Mouse (Mus musculus) monocyte, adult 2 months (primary cell): Measurements from ENCODE around the gene Rnf208.
"Not testable (repeated sequence)": the region's sequence is repeated elsewhere in the genome, so short reads cannot be mapped to it uniquely, and the experiment has no call there.

Source experiments
- DNase-seq, 2 experiments: peaks; one replicate each; pipeline ENCODE4 v3.0.0; 2022; ENCODE audit warnings: low spot score in 2 of 2, low read depth in 1 of 2

Rnf208 gene

GRCm38 (mm10) chr2:25244144-25244543 is 2.1 kb downstream of the Rnf208 start:
- DNase-seq: no peak

GRCm38 (mm10) chr2:25246183-25247072 is 4.4 kb downstream of the Rnf208 start, which contains the start of gene AL732309.1:
Gene AL732309.1 (minus strand): TSS chr2:25246863.
- DNase-seq: no peak

- no peak for DNase-seq
These were observed 10.3 kb downstream of the Rnf208 start for GRCm38 (mm10) chr2:25252331-25252730.

- peak; percentile 63 to 77 for DNase-seq
These were observed 13.3 kb downstream of the Rnf208 start, which contains the start of gene Tmem203 for GRCm38 (mm10) chr2:25255284-25255779. Gene Tmem203 (plus strand): TSS chr2:25255439.

GRCm38 (mm10) chr2:25256443-25257109 is 14.5 kb downstream of the Rnf208 start:
- DNase-seq: peak in 1 of 2 experiments; percentile 53

- DNase-seq: not testable (repeated sequence)
These were observed 15.2 kb downstream of the Rnf208 start for GRCm38 (mm10) chr2:25257250-25257649.

- DNase-seq: no peak
These were observed 16.8 kb downstream of the Rnf208 start for GRCm38 (mm10) chr2:25258887-25259286.

- DNase-seq: no peak
These were observed 19.8 kb downstream of the Rnf208 start for GRCm38 (mm10) chr2:25261870-25262269.

- peak; percentile 78 to 84 for DNase-seq
These were observed 20.3 kb downstream of the Rnf208 start, which contains the start of gene Tprn for GRCm38 (mm10) chr2:25262291-25262767. Gene Tprn (plus strand): TSS chr2:25262618.

GRCm38 (mm10) chr2:25262795-25263622 is 21.0 kb downstream of the Rnf208 start:
- peak in 1 of 2 experiments; percentile 26 for DNase-seq

GRCm38 (mm10) chr2:25263623-25264285 is 21.7 kb downstream of the Rnf208 start:
- DNase-seq: no peak

GRCm38 (mm10) chr2:25264286-25264660 is 22.2 kb downstream of the Rnf208 start:
- no peak for DNase-seq

GRCm38 (mm10) chr2:25264851-25265250 is 22.8 kb downstream of the Rnf208 start:
- DNase-seq: no peak

- DNase-seq: no peak
These were observed 24.0 kb downstream of the Rnf208 start for GRCm38 (mm10) chr2:25265897-25266656.

GRCm38 (mm10) chr2:25266720-25267119 is 24.7 kb downstream of the Rnf208 start:
- no peak for DNase-seq

GRCm38 (mm10) chr2:25267241-25267640 is 25.2 kb downstream of the Rnf208 start:
- DNase-seq: no peak

- no peak for DNase-seq
These were observed 25.8 kb downstream of the Rnf208 start for GRCm38 (mm10) chr2:25267746-25268309.

GRCm38 (mm10) chr2:25271827-25272511 is 29.9 kb downstream of the Rnf208 start, which contains the start of the genes Ssna1 and Anapc2:
Gene Ssna1 (minus strand): TSS chr2:25272438.
Gene Anapc2 (plus strand): TSS chr2:25272478.
- DNase-seq: peak; percentile 95 to 97
